Mouse (Mus musculus) ES-E14 (cell line): ENCODE measurements around the gene Lpp.

Experiments
- CHD2 ChIP-seq: IDR thresholded peaks from 2 replicates; pipeline ENCODE4 v1.6.1; 2014; ENCODE audit warnings: mild to moderate bottlenecking, low read depth, low read length, inconsistent platforms
- HCFC1 ChIP-seq: IDR thresholded peaks from 2 replicates; pipeline ENCODE4 v1.6.1; 2012; ENCODE audit warnings: low read length, inconsistent platforms, borderline replicate concordance; ENCODE audit not compliant: insufficient read depth
- MAFK ChIP-seq: IDR thresholded peaks from 2 replicates; pipeline ENCODE4 v1.6.1; 2014; ENCODE audit warnings: mild to moderate bottlenecking, low read depth, low read length, inconsistent platforms; ENCODE audit not compliant: insufficient read depth
- ZC3H11A ChIP-seq: IDR thresholded peaks from 2 replicates; pipeline ENCODE4 v1.6.1; 2012; ENCODE audit warnings: low read depth, mild to moderate bottlenecking, inconsistent platforms, low read length, borderline replicate concordance
- ZNF384 ChIP-seq: IDR thresholded peaks from 2 replicates; pipeline ENCODE4 v1.6.1; 2012; ENCODE audit warnings: low read depth, low read length, inconsistent platforms

DNA sequence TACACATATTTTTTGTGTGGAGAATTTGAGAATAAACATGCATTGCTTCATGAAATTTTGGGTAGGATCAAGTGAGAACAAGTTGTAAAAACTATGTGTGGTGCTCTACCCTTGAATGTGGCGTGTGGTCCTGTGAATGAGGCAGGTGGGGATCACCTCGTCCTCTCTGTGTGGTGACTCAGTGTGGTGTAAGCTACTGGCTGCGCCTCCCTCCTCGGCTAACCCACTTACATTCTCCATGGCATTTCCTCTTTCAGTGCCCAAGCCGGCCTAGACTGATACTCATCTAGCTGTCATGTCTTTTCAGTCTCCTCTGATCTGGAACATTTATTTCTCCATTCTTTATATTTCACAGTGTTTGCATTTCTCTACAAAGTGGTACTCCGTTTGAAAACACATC, 81.5 kb downstream of the Lpp start:
- TF ChIP-seq ZC3H11A (no peak), ZNF384 (no peak), CHD2 (no peak), MAFK (no peak), HCFC1 (no peak)
